Mouse (Mus musculus): ENCODE measurements around the gene Sfrp4.

DNA sequence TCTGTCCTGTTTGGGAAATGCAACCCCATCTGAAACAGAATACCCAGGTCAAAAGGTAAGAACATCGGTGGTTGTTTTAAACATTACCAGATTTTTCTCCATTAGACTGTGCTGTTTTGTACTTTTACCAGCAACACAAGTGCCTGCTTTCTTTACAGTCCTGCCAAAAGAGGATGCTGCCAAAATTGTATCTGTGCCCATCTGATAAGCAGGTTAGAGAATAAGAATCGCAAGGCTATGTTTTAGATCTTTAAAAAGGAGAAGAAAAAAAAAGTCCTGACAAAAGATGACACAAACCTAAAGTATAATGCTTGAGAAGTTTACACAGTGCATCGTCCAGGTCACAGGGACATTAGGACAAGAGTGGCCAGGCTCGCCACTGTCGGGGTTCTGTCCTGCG, 23.7 kb upstream of the Sfrp4 start:
- TF ChIP-seq CTCF (IDR thresholded peaks at IDR 0.05; ENCODE audit: low read depth, low read length) (no peak), POLR2A (IDR thresholded peaks at IDR 0.05; ENCODE audit: extremely low read depth, insufficient read depth, low read length) (no peak)

Measured in liver, adult 2 months (tissue).